Mouse (Mus musculus) lung, postnatal 0 days (tissue): ENCODE results near the gene Cldn13.

Experiments
- CTCF ChIP-seq: IDR thresholded peaks from 2 replicates; pipeline ENCODE4 v1.5.1; 2016; ENCODE audit warnings: antibody characterized with exemption, mild to moderate bottlenecking
- EP300 ChIP-seq: IDR thresholded peaks from 2 replicates; pipeline ENCODE4 v1.6.1; 2016; ENCODE audit warnings: antibody characterized with exemption, mild to moderate bottlenecking, control low read depth

GRCm38 (mm10) chr5:134946857-134947255, 31.5 kb upstream of the Cldn13 start, which contains the start of gene Cldn4:
- TF ChIP-seq CTCF: no peak
- peak; percentile 45 for TF ChIP-seq EP300
